Mouse (Mus musculus) limb, embryonic 15.5 days (tissue): ENCODE measurements around the gene B230104I21Rik. TPM values are rescaled to one million over a fixed set of nuclear protein-coding genes. Genes with fewer than 3 reads are reported as not detected.

Source experiments
- ATAC-seq: fragments of 200-750 bp; cut with Nextera tagmentation; 2 replicates; pipeline ENCODE4 v1.8.0; 2017; ENCODE audit warnings: low read depth, moderate TSS enrichment; ENCODE audit not compliant: insufficient number of reproducible peaks, low FRiP score, low TSS enrichment
- H3K27ac ChIP-seq: fragments of 300-500 bp; sonication (generic); 2 replicates; pipeline ENCODE4 v1.5.1; 2015; ENCODE audit warnings: moderate library complexity, mild to moderate bottlenecking, inconsistent platforms
- H3K27me3 ChIP-seq: fragments of 300-500 bp; sonication (generic); 2 replicates; pipeline ENCODE4 v1.6.1; 2015; ENCODE audit warnings: inconsistent platforms
- H3K36me3 ChIP-seq: fragments of 300-500 bp; sonication (generic); 2 replicates; pipeline ENCODE4 v1.6.1; 2015; ENCODE audit warnings: inconsistent platforms
- H3K4me1 ChIP-seq: fragments of 300-500 bp; sonication (generic); 2 replicates; pipeline ENCODE4 v1.6.1; 2015; ENCODE audit warnings: inconsistent platforms
- H3K4me2 ChIP-seq: fragments of 300-500 bp; sonication (generic); 2 replicates; pipeline ENCODE4 v1.6.1; 2015; ENCODE audit warnings: mild to moderate bottlenecking, inconsistent platforms
- H3K4me3 ChIP-seq: fragments of 300-500 bp; sonication (generic); 2 replicates; pipeline ENCODE4 v1.5.1; 2015; ENCODE audit warnings: mild to moderate bottlenecking, inconsistent platforms
- H3K9ac ChIP-seq: fragments of 300-500 bp; sonication (generic); 2 replicates; pipeline ENCODE4 v1.6.1; 2015; ENCODE audit warnings: inconsistent platforms
- H3K9me3 ChIP-seq: fragments of 300-500 bp; sonication (generic); 2 replicates; pipeline ENCODE4 v1.6.1; 2016; ENCODE audit warnings: inconsistent platforms
- WGBS: fragments of 180-500 bp; shearing (Covaris S2); methylation state at CpG from one replicate; pipeline ENCODE4 v1.1.7; 2015; 5-methylcytosine and 5-hydroxymethylcytosine counted together
- polyA plus RNA-seq: library from polyadenylated mRNA; unstranded; fragments of >200 nt; fragmentation: Nextera tagmentation; extraction: Ambion mirVana; gene quantifications from 2 replicates; pipeline ENCODE4 v1.2.1, GENCODE M21; 2015

The B230104I21Rik gene
- polyA plus RNA-seq, 1 experiment from 2014 or later = not detected

- Histone ChIP-seq H3K4me1 (peaks cover 12% of the 10 kb centered on the region; the same call in 1 of the 2 replicates), H3K9ac (no peak overlapping the region), H3K36me3 (peaks cover 5% of the 10 kb centered on the region; the same call in 1 of the 2 replicates), H3K4me3 (no peak overlapping the region), H3K27ac (no peak overlapping the region), H3K27me3 (no peaks in the 10 kb centered on the region), H3K4me2 (no peak overlapping the region), H3K9me3 (no peaks in the 10 kb centered on the region)
- 93% methylated on average over 5 of the region's 5 CpGs for WGBS
- no peak for ATAC-seq
Observed at GRCm38 (mm10) chr4:154355408-154355807, 19.5 kb downstream of the B230104I21Rik start.

GRCm38 (mm10) chr4:154358370-154358769 is 22.4 kb downstream of the B230104I21Rik start:
- H3K9me3 ChIP-seq = no peaks in the 10 kb centered on the region
- H3K27me3 ChIP-seq = no peaks in the 10 kb centered on the region
- H3K4me1 ChIP-seq = peaks cover 12% of the 10 kb centered on the region; the same call in 1 of the 2 replicates
- 59% methylated on average over 5 of the region's 5 CpGs for WGBS
- no peak overlapping the region for H3K9ac ChIP-seq
- no peak overlapping the region for H3K4me3 ChIP-seq
- no peak for ATAC-seq
- peaks cover 5% of the 10 kb centered on the region; the same call in 1 of the 2 replicates for H3K36me3 ChIP-seq
- H3K27ac ChIP-seq = no peak overlapping the region
- no peak overlapping the region for H3K4me2 ChIP-seq

- no peaks in the 10 kb centered on the region for H3K9me3 ChIP-seq
- H3K4me1 ChIP-seq = peaks cover 12% of the 10 kb centered on the region; the same call in 1 of the 2 replicates
- H3K4me3 ChIP-seq = no peak overlapping the region
- H3K27ac ChIP-seq = no peak overlapping the region
- no peak for ATAC-seq
- peaks cover 5% of the 10 kb centered on the region; the same call in 1 of the 2 replicates for H3K36me3 ChIP-seq
- H3K4me2 ChIP-seq = no peak overlapping the region
- no peak overlapping the region for H3K9ac ChIP-seq
- 0 out of 2 replicates have a peak, but pooled peaks cover 2% of the 10 kb centered on the region for H3K27me3 ChIP-seq
- 47% methylated on average over 11 of the region's 11 CpGs for WGBS
Observed at GRCm38 (mm10) chr4:154358816-154359215, 22.9 kb downstream of the B230104I21Rik start.

- ATAC-seq = no peak
- Histone ChIP-seq H3K27ac (no peak overlapping the region), H3K9ac (no peak overlapping the region), H3K27me3 (0 out of 2 replicates have a peak, but pooled peaks cover 3% of the 10 kb centered on the region), H3K4me3 (no peak overlapping the region), H3K4me2 (no peak overlapping the region), H3K36me3 (peaks cover 2% of the 10 kb centered on the region; the same call in 1 of the 2 replicates), H3K4me1 (peaks cover 12% of the 10 kb centered on the region; the same call in 1 of the 2 replicates), H3K9me3 (no peaks in the 10 kb centered on the region)
- WGBS = 58% methylated on average over 9 of the region's 9 CpGs
Observed at GRCm38 (mm10) chr4:154359762-154360300, 23.9 kb downstream of the B230104I21Rik start.

GRCm38 (mm10) chr4:154360441-154360840 is 24.5 kb downstream of the B230104I21Rik start:
- Histone ChIP-seq H3K9ac (no peak overlapping the region), H3K27ac (no peak overlapping the region), H3K4me1 (peaks cover 12% of the 10 kb centered on the region; the same call in 1 of the 2 replicates), H3K36me3 (no peaks in the 10 kb centered on the region), H3K4me3 (no peak overlapping the region), H3K9me3 (no peaks in the 10 kb centered on the region), H3K27me3 (0 out of 2 replicates have a peak, but pooled peaks cover 3% of the 10 kb centered on the region), H3K4me2 (no peak overlapping the region)
- ATAC-seq = no peak
- 80% methylated on average over 6 of the region's 7 CpGs for WGBS

GRCm38 (mm10) chr4:154360850-154361249 is 24.9 kb downstream of the B230104I21Rik start:
- Histone ChIP-seq H3K27me3 (0 out of 2 replicates have a peak, but pooled peaks cover 3% of the 10 kb centered on the region), H3K9ac (no peak overlapping the region), H3K27ac (no peak overlapping the region), H3K4me3 (no peak overlapping the region), H3K4me1 (peaks cover 12% of the 10 kb centered on the region; the same call in 1 of the 2 replicates), H3K36me3 (no peaks in the 10 kb centered on the region), H3K4me2 (no peak overlapping the region), H3K9me3 (no peaks in the 10 kb centered on the region)
- WGBS = 87% methylated on average over 3 of the region's 3 CpGs
- ATAC-seq = no peak

- 86% methylated on average over 2 of the region's 2 CpGs for WGBS
- no peak overlapping the region for H3K9ac ChIP-seq
- no peak overlapping the region for H3K4me3 ChIP-seq
- 0 out of 2 replicates have a peak, but pooled peaks cover 3% of the 10 kb centered on the region for H3K27me3 ChIP-seq
- H3K4me1 ChIP-seq = peaks cover 3% of the 10 kb centered on the region; the same call in 1 of the 2 replicates
- no peak overlapping the region for H3K27ac ChIP-seq
- no peak overlapping the region for H3K4me2 ChIP-seq
- ATAC-seq = no peak
- H3K36me3 ChIP-seq = no peaks in the 10 kb centered on the region
- H3K9me3 ChIP-seq = no peaks in the 10 kb centered on the region
Observed at GRCm38 (mm10) chr4:154364752-154365151, 28.8 kb downstream of the B230104I21Rik start.

GRCm38 (mm10) chr4:154366836-154367235 is 30.9 kb downstream of the B230104I21Rik start:
- Histone ChIP-seq H3K9ac (no peak overlapping the region), H3K9me3 (no peaks in the 10 kb centered on the region), H3K27me3 (0 out of 2 replicates have a peak, but pooled peaks cover 3% of the 10 kb centered on the region), H3K36me3 (no peaks in the 10 kb centered on the region), H3K4me1 (peaks cover 14% of the 10 kb centered on the region), H3K4me2 (no peak overlapping the region), H3K4me3 (no peak overlapping the region), H3K27ac (no peak overlapping the region)
- no peak for ATAC-seq
- 80% methylated on average over 6 of the region's 6 CpGs for WGBS

- no peaks in the 10 kb centered on the region for H3K36me3 ChIP-seq
- WGBS = 80% methylated on average over 5 of the region's 5 CpGs
- H3K4me3 ChIP-seq = no peak overlapping the region
- H3K27ac ChIP-seq = no peak overlapping the region
- peaks cover 20% of the 10 kb centered on the region for H3K4me1 ChIP-seq
- H3K27me3 ChIP-seq = no peaks in the 10 kb centered on the region
- H3K4me2 ChIP-seq = no peak overlapping the region
- no peaks in the 10 kb centered on the region for H3K9me3 ChIP-seq
- ATAC-seq = no peak
- no peak overlapping the region for H3K9ac ChIP-seq
Observed at GRCm38 (mm10) chr4:154369089-154369488, 33.2 kb downstream of the B230104I21Rik start.

- 41% methylated on average over 8 of the region's 8 CpGs for WGBS
- H3K27me3 ChIP-seq = no peaks in the 10 kb centered on the region
- H3K36me3 ChIP-seq = no peaks in the 10 kb centered on the region
- H3K4me2 ChIP-seq = no peak overlapping the region
- no peaks in the 10 kb centered on the region for H3K9me3 ChIP-seq
- 0 out of 2 replicates have a peak overlapping the region, but pooled peaks have one; percentile 22 for H3K27ac ChIP-seq
- peaks cover 20% of the 10 kb centered on the region for H3K4me1 ChIP-seq
- no peak overlapping the region for H3K9ac ChIP-seq
- no peak overlapping the region for H3K4me3 ChIP-seq
- ATAC-seq = no peak
Observed at GRCm38 (mm10) chr4:154370841-154371240, 34.9 kb downstream of the B230104I21Rik start.

GRCm38 (mm10) chr4:154371542-154372247 is 35.8 kb downstream of the B230104I21Rik start:
- Histone ChIP-seq H3K9ac (no peak overlapping the region), H3K4me3 (no peak overlapping the region), H3K9me3 (no peaks in the 10 kb centered on the region), H3K4me1 (peaks cover 17% of the 10 kb centered on the region), H3K4me2 (no peak overlapping the region), H3K36me3 (no peaks in the 10 kb centered on the region), H3K27me3 (no peaks in the 10 kb centered on the region), H3K27ac (peak overlapping the region; percentile 22; the same call in 1 of the 2 replicates)
- ATAC-seq = no peak
- WGBS = 28% methylated on average over 13 of the region's 13 CpGs
